Mouse (Mus musculus): Measurements from ENCODE around the gene Trit1. TPM values are rescaled to one million over a fixed set of nuclear protein-coding genes. Genes with fewer than 3 reads are reported as not detected.

Trit1 gene
- polyA plus RNA-seq, 1 experiment from 2014 or later: 25.0 TPM

- Histone ChIP-seq H3K9me3 (no peaks in the 10 kb centered on the region), H3K4me3 (no peak overlapping the region), H3K27ac (no peak overlapping the region), H3K27me3 (ENCODE audit: insufficient read depth, poor library complexity, severe bottlenecking) (no peaks in the 10 kb centered on the region), H3K36me3 (peaks cover 88% of the 10 kb centered on the region), H3K4me1 (replicated peaks) (peaks cover 10% of the 10 kb centered on the region; the same call in 1 of the 2 replicates)
- WGBS: 94% methylated on average over 2 of the region's 2 CpGs
- no peak for DNase-seq (ENCODE audit: low spot score)
These were observed 18.4 kb downstream of the Trit1 start for GRCm38 (mm10) chr4:123034841-123035240.

GRCm38 (mm10) chr4:123035636-123036035, 19.2 kb downstream of the Trit1 start:
- no peak for DNase-seq (ENCODE audit: low spot score)
- Histone ChIP-seq H3K4me3 (no peak overlapping the region), H3K27ac (no peak overlapping the region), H3K36me3 (peaks cover 88% of the 10 kb centered on the region), H3K27me3 (ENCODE audit: insufficient read depth, poor library complexity, severe bottlenecking) (no peaks in the 10 kb centered on the region), H3K4me1 (replicated peaks) (peaks cover 10% of the 10 kb centered on the region; the same call in 1 of the 2 replicates), H3K9me3 (no peaks in the 10 kb centered on the region)
- WGBS: 95% methylated on average over 2 of the region's 2 CpGs

- Histone ChIP-seq H3K4me3 (no peak overlapping the region), H3K9me3 (no peaks in the 10 kb centered on the region), H3K4me1 (replicated peaks) (peaks cover 8% of the 10 kb centered on the region; the same call in 1 of the 2 replicates), H3K27me3 (ENCODE audit: insufficient read depth, poor library complexity, severe bottlenecking) (no peaks in the 10 kb centered on the region), H3K36me3 (peaks cover 86% of the 10 kb centered on the region), H3K27ac (no peak overlapping the region; the same call in 1 of the 2 replicates)
- no peak for DNase-seq (ENCODE audit: low spot score)
- 72% methylated on average over 3 of the region's 3 CpGs for WGBS
These were observed 20.3 kb downstream of the Trit1 start for GRCm38 (mm10) chr4:123036710-123037109.

- peaks cover 90% of the 10 kb centered on the region for H3K36me3 ChIP-seq
- 95% methylated on average over 6 of the region's 6 CpGs for WGBS
- 0 out of 2 replicates have a peak, but pooled peaks cover 5% of the 10 kb centered on the region for H3K4me1 ChIP-seq (replicated peaks)
- no peak for DNase-seq (ENCODE audit: low spot score)
- no peaks in the 10 kb centered on the region for H3K27me3 ChIP-seq (ENCODE audit: insufficient read depth, poor library complexity, severe bottlenecking)
- no peak overlapping the region for H3K27ac ChIP-seq
- H3K4me3 ChIP-seq: no peak overlapping the region
- H3K9me3 ChIP-seq: no peaks in the 10 kb centered on the region
These were observed 24.7 kb downstream of the Trit1 start for GRCm38 (mm10) chr4:123041131-123041530.

DNA sequence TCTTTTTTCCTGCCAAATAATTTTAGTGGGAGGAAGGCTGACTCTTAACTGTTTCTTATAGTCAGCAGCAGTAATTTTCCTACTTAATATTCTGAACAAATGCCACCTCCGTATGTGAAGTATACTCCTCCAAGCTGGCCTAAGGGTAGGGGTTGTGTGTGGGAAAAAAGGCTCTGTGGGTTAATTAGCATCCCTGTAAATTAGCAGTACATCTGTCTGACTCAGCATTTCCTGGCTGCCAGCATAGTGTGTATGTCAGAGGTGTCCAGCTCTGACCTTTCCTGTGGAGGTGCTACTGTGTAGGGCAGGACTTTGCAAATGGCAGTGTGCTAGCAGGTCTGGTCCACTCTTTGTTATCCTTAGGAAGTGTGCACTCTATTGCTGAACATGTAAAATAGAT, 27.5 kb downstream of the Trit1 start:
- Histone ChIP-seq H3K4me1 (replicated peaks) (no peaks in the 10 kb centered on the region), H3K27me3 (ENCODE audit: insufficient read depth, poor library complexity, severe bottlenecking) (no peaks in the 10 kb centered on the region), H3K27ac (no peak overlapping the region), H3K4me3 (no peak overlapping the region), H3K36me3 (peaks cover 96% of the 10 kb centered on the region), H3K9me3 (no peaks in the 10 kb centered on the region)
- no peak for DNase-seq (ENCODE audit: low spot score)
- WGBS: 92% methylated on average over 1 of the region's 1 CpGs

- Histone ChIP-seq H3K27ac (no peak overlapping the region), H3K4me3 (no peak overlapping the region), H3K4me1 (replicated peaks) (no peaks in the 10 kb centered on the region), H3K9me3 (no peaks in the 10 kb centered on the region), H3K27me3 (ENCODE audit: insufficient read depth, poor library complexity, severe bottlenecking) (no peaks in the 10 kb centered on the region), H3K36me3 (peaks cover 96% of the 10 kb centered on the region)
- 95% methylated on average over 4 of the region's 4 CpGs for WGBS
- no peak for DNase-seq (ENCODE audit: low spot score)
These were observed 28.4 kb downstream of the Trit1 start for GRCm38 (mm10) chr4:123044842-123045241.

DNA sequence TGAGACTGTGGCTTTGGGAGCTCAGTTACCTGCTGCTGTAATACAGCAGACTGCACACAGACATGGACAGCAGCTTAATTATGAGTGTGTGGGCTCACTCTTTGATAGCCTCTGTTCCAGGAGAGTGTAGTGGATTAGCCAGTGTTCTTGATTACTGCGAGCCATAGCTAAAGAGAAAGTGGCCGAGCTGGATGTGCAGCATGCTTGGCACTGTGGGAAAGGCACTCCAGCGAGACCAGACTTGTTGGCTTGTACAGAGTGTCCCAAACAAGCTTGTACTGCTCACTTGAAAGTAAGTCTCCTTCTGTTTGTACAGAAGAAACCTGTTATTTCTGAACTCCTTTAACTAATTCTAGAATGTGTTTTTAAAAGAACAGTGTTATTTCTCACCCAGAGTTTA, 29.9 kb downstream of the Trit1 start:
- H3K36me3 ChIP-seq: peaks cover 98% of the 10 kb centered on the region
- H3K9me3 ChIP-seq: no peaks in the 10 kb centered on the region
- peaks cover 7% of the 10 kb centered on the region; the same call in 1 of the 2 replicates for H3K4me1 ChIP-seq (replicated peaks)
- no peak overlapping the region for H3K4me3 ChIP-seq
- DNase-seq (ENCODE audit: low spot score): no peak
- H3K27ac ChIP-seq: no peak overlapping the region
- no peaks in the 10 kb centered on the region for H3K27me3 ChIP-seq (ENCODE audit: insufficient read depth, poor library complexity, severe bottlenecking)
- 94% methylated on average over 3 of the region's 3 CpGs for WGBS

- no peak for DNase-seq (ENCODE audit: low spot score)
- 90% methylated on average over 5 of the region's 5 CpGs for WGBS
- peaks cover 100% of the 10 kb centered on the region for H3K36me3 ChIP-seq
These were observed 34.3 kb downstream of the Trit1 start for GRCm38 (mm10) chr4:123050681-123051211.

GRCm38 (mm10) chr4:123053179-123053578, 36.8 kb downstream of the Trit1 start:
- 58% methylated on average over 11 of the region's 11 CpGs for WGBS
- DNase-seq (ENCODE audit: low spot score): peak; percentile 25

More at GRCm38 (mm10) chr4:123050681-123051211, 34.3 kb downstream of the Trit1 start:
- Histone ChIP-seq H3K9me3 (no peaks in the 10 kb centered on the region), H3K4me3 (no peak overlapping the region), H3K27ac (no peak overlapping the region; the same call in 1 of the 2 replicates), H3K4me1 (replicated peaks) (peaks cover 18% of the 10 kb centered on the region), H3K27me3 (ENCODE audit: insufficient read depth, poor library complexity, severe bottlenecking) (no peaks in the 10 kb centered on the region)

DNA sequence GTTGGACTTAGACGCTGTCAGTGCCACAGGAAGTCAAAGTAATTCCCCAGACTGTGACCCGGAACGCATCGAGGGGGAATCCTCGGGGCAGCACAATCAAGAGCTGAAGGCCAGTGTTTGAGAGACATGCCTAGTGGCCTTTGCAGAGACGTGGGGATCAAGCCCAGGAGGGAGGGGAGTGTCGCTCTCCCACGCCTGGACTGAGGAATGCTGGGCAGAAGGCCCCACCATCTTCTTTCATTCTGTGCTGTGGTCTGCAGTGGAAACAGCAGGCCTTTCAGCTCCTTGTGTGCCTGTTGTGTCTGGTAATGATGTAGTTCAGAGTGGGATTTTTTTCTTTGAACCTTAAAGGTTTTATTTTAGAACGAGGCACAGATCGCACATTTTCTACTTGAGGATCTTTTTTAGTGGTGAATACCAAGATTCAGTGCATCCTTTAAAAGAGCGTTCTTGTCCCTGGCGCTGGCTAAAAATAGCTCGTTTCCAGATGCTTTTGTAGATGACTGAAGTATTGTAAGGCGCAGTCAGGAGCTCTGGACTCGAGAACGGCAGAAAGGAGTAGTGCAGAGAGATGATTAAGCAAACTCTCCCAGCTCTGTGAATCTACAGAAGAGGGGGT, 37.9 kb downstream of the Trit1 start:
- peak overlapping the region; percentile 19 for H3K27ac ChIP-seq
- peaks cover 18% of the 10 kb centered on the region for H3K4me1 ChIP-seq (replicated peaks)
- peaks cover 88% of the 10 kb centered on the region for H3K36me3 ChIP-seq
- 87% methylated on average over 16 of the region's 16 CpGs for WGBS
- DNase-seq (ENCODE audit: low spot score): no peak
- H3K4me3 ChIP-seq: no peak overlapping the region
- no peaks in the 10 kb centered on the region for H3K27me3 ChIP-seq (ENCODE audit: insufficient read depth, poor library complexity, severe bottlenecking)
- H3K9me3 ChIP-seq: no peaks in the 10 kb centered on the region

More at GRCm38 (mm10) chr4:123053179-123053578, 36.8 kb downstream of the Trit1 start:
- Histone ChIP-seq H3K27ac (peak overlapping the region; percentile 68), H3K36me3 (peaks cover 100% of the 10 kb centered on the region), H3K9me3 (no peaks in the 10 kb centered on the region), H3K4me3 (no peak overlapping the region), H3K4me1 (replicated peaks) (peaks cover 18% of the 10 kb centered on the region), H3K27me3 (ENCODE audit: insufficient read depth, poor library complexity, severe bottlenecking) (no peaks in the 10 kb centered on the region)

DNA sequence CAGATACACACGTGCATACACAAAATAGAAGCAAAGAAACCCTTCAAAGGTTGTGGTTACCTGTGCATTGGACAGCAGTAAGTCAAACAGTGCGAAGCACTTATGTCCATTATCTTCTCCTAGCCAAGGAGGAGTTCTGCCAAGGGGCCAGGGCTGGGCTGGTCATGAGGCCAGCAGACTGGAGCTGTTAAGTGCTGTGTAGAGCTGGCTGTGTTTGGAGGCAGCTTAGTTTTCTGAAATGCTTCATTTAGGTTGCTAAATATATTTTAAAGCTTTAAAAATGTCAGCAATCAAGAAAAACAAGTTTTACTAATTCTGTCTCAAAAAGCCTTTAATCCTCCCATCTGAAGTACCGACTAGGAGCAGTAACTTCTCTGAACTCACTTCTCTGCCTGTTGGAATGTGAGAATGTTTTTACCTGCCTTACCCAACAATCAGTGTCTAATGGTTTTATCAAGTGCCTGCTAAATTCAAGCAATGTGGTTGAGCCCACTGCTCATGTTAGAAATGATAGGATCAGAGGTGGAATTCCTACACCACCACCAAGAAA, 40.2 kb downstream of the Trit1 start:
- Histone ChIP-seq H3K9me3 (no peaks in the 10 kb centered on the region), H3K36me3 (peaks cover 65% of the 10 kb centered on the region), H3K27me3 (ENCODE audit: insufficient read depth, poor library complexity, severe bottlenecking) (no peaks in the 10 kb centered on the region), H3K27ac (no peak overlapping the region), H3K4me1 (replicated peaks) (peaks cover 16% of the 10 kb centered on the region), H3K4me3 (no peak overlapping the region)
- DNase-seq (ENCODE audit: low spot score): no peak
- 88% methylated on average over 3 of the region's 3 CpGs for WGBS

- peaks cover 16% of the 10 kb centered on the region for H3K4me1 ChIP-seq (replicated peaks)
- no peak for DNase-seq (ENCODE audit: low spot score)
- 72% methylated on average over 1 of the region's 1 CpGs for WGBS
- no peaks in the 10 kb centered on the region for H3K27me3 ChIP-seq (ENCODE audit: insufficient read depth, poor library complexity, severe bottlenecking)
- H3K27ac ChIP-seq: no peak overlapping the region
- peaks cover 52% of the 10 kb centered on the region for H3K36me3 ChIP-seq
- no peaks in the 10 kb centered on the region for H3K9me3 ChIP-seq
- H3K4me3 ChIP-seq: no peak overlapping the region
These were observed 41.6 kb downstream of the Trit1 start for GRCm38 (mm10) chr4:123057957-123058356.

GRCm38 (mm10) chr4:123061744-123062143, 45.3 kb downstream of the Trit1 start:
- WGBS: 74% methylated on average over 5 of the region's 5 CpGs
- Histone ChIP-seq H3K27ac (no peak overlapping the region), H3K27me3 (ENCODE audit: insufficient read depth, poor library complexity, severe bottlenecking) (no peaks in the 10 kb centered on the region), H3K36me3 (peaks cover 14% of the 10 kb centered on the region), H3K4me1 (replicated peaks) (peaks cover 8% of the 10 kb centered on the region; the same call in 1 of the 2 replicates), H3K9me3 (no peaks in the 10 kb centered on the region), H3K4me3 (no peak overlapping the region)
- no peak for DNase-seq (ENCODE audit: low spot score)

All from hindbrain, embryonic 10.5 days (tissue).